Mouse (Mus musculus): ENCODE data around the gene Ap5b1.

Ap5b1 gene

DNA sequence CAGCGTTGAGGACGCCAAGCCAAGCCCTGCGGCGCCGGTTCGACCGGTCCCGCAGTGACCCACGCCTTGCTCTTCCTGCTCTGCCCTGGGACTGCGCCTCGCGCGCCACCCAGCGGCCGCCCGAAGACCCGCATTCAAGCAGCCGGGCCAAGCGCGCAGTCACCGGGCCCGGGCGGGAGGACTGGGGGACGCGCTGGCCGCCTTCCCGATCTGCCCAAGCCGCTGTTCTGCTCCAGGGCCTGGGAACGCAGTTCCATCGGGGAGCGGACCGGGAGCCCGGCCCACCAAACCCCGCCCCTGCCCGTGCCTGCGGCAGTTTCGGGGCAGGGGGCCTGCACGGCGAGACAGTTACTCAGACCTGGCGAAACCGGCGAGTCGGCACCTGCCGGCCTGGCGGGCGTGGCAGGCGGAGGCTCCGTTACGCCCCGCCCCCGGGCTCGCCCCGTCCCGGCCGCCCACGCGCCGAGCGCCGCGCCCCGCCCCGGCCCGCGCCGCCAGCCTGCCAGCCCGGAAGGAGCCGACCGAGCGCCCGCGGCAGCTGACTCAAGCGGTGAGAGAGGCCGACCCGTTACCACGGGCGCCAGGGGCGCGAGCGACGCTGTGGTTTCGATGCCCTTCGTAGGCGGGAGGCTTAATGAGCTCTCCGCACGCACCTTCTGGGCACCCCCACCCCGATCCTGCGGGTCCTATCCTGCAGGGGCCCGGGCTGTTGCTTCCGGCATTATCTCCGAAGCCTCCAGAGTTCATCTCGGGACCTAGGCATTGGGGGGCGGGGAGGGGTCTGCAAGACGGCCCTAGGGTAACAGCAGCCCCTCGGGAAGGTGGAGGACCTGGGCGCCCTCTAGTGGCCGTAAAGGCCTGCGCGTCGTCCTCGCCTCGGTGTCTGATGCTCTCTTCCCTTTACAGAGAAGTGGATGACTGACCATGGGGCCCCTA is at the start of gene Ap5b1:
TSS of gene Ap5b1 (plus strand) at position 492 of the 936 bp plus-strand sequence.
- DNase-seq (ENCODE audit: inconsistent ontology term), result peak; percentile 95

DNA sequence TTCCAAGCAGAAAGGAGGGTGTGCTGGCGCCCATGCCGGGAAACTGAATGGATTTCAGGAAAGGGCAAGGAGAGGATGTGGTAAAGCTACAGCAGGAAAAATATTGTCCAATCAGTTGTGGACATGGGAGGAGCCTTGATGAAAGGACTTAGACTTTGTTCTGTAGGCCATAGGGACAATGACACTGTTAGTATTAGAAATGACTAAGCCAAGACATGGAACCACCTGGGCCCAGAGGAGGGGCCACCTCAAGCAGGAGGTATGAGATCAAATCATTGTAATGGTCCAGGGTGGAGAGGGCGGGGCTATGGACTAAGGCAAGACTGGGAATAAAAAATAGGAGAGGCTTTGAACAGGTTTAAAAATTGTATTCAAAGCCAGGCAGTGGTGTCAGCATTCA is 49.1 kb upstream of the Ap5b1 start:
- DNase-seq (ENCODE audit: inconsistent ontology term), result no peak

DNA sequence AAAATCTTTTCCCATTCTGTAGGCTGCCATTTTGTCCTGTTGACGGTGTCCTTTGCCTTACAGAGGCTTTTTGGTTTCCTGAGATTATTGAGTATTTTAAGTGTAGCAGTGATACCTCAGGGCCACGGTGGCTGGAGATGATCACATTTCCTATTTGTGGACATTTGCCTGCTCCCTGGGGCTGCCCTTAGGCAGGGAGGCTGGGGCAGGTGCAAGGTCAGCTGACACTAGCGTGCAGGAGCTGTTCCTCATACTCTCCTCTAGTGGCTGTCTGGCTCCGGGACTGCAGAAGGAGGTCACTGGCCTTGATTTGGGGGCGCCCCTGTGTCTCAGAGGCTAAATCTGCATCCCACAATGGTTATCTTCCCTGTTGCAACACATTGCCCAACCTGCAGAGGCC is 42.6 kb upstream of the Ap5b1 start:
- no peak for DNase-seq (ENCODE audit: inconsistent ontology term)

DNA sequence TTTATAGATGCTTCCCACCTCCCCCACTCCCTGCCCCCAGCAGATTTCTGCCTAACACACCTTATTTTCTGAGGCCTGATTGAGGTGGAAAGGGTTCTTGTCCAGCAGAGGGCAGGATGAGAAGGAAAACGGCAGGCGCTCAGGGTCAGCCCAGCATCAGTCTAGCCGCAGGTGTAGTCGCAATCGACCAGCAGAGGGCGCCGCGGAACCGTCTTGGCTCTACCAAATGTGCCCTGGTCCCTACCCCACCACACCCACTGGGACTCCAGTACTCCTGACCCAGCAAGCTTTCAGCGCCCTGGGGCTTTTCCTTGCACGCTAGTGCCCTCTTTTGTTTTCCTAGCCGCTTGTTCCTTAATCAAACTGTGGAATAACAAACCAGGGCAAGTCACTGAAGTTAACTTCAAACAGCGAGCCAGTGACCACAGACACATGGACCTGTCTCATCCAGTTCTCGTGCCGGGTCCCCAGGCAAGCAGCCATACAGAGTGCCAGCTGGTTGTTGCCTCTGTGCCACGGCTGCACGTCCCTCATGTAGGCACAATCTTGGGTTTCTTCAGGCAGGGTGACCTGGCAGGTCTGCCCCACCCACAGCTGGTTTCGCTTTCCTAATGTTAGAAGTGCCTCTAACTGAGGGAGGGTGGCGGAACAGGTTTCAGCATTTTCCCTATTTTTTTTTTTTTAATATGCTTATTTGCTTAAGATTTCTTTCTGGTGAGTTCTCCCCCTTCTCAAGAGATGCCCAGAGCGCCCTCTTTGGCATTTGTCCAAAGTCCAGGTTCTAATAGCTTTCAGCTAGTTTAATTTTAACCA is 38.3 kb upstream of the Ap5b1 start:
- DNase-seq (ENCODE audit: inconsistent ontology term), result peak; percentile 94

DNA sequence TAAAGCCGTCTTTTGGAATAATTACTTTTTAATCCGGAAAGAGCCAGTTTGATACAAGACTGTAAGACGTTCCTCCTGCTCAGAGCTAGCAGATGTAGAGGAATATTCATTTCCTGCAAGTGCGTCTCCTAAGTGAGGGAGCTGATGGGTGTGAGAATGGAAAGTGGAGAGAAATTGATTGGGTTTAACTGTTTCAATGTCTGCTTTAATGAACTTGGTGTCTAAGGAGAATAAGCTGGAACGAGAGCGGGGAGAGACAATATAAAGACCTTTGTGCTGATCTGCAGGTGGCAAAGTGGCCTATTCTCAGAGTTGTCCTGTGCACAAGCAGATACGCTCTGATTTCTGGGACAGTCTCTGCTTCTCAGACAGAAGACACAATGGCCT is 37.7 kb upstream of the Ap5b1 start:
- DNase-seq (ENCODE audit: inconsistent ontology term), result no peak

DNA sequence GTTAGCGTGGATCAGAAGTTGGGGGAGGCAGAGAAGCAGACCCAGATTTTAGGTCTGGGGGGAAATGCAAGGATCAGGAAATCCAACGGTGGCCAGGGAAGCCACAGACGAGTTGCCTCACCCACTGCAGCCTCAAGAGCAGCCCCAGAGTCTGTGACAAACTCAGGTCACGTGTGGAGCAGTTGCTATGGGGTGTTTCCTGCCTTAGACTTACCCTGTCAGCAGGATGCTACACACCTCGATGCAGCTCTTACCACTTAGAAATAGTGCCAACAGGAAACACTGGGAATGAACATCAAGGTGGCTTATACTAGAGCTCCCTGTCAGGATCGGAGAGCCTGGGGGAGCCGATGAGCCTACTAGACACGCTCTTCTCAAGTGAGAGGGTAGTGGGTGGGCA is 35.3 kb upstream of the Ap5b1 start:
- DNase-seq (ENCODE audit: inconsistent ontology term), result no peak

DNA sequence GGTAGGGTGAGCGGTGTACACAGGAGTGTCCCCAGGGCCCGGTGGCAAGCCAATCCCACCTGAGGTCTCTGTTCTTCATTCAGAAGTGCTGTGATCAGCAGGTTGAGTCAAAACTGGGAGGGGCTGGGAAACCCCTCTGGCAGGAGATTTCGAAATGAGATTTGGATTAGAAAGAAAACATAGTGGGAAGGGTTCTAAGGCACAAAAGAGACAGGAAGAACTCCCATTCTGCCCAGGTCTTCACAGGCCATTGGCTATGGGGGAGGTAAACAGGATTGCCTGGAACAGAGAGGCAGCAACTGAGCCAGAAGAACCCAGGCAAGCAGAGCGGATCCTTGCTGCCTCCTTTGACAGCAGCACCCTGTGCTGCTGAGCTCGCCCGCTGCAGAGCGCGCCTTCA is 29.0 kb upstream of the Ap5b1 start:
- no peak for DNase-seq (ENCODE audit: inconsistent ontology term)

DNA sequence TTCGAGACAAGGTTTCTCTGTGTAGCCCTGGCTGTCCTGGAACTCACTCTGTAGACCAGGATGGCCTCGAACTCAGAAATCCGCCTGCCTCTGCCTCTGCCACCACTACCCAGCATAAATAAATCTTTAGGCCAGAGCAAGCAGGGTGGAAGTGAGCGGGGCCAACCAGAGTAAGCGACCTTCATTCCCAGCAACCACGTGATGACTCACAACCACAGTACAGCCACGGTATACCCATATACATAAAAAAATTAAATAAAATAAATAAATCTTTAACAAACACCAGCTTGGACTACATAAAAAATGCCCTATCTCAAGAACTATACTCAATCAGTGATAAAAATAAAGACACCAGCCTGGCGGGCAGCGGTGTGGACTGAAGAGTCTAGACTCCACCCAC is 24.5 kb upstream of the Ap5b1 start:
- no peak for DNase-seq (ENCODE audit: inconsistent ontology term)

DNA sequence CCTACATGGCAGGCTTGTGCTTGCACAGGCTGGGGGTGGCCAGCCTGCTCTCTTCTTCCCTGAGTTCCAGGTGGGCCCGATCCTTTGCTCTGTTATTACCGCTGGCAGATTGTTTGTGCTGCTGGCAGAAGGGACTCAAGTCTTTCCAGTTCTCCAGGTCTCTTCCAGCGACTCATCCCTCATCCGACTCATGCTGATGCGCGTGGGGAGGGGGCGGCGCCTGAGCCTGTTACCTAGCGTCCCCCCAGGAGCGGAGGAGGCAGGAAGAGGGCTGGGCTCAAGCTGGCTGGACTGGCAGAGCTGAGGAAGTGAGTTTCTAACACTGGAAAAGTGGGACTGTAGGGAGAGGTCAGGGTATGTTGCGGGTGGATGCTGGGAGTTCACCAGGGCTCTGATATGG is 23.8 kb upstream of the Ap5b1 start:
- DNase-seq (ENCODE audit: inconsistent ontology term), result no peak

DNA sequence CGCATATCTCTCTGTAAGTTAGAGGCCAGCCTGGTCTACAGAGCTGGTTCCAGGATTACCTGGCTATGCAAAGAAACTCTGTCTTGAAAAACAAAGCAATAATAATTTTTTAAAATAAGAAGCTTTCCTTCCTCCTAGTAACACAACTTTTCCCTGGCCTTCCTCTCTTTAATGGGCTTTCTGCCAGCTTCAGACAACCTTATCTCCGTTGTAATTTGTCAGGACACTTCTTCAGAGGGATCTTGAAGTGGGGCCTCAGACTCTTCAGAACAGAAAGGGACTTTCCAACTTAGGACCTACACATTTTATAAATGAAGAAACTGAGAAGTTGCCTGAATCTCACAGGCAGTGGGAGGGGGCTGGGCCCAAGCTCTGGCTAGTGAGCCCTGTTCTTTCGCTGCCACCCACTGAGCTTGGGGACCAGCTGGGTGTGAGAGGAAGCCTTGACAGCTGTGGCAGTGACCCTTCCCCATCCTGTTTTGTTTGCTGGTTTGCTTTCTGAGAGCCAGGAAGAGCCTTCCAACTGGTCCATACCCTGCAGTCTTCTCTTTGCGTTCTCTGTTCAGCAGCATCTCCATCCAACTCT is 20.3 kb upstream of the Ap5b1 start:
- DNase-seq (ENCODE audit: inconsistent ontology term), result no peak

DNA sequence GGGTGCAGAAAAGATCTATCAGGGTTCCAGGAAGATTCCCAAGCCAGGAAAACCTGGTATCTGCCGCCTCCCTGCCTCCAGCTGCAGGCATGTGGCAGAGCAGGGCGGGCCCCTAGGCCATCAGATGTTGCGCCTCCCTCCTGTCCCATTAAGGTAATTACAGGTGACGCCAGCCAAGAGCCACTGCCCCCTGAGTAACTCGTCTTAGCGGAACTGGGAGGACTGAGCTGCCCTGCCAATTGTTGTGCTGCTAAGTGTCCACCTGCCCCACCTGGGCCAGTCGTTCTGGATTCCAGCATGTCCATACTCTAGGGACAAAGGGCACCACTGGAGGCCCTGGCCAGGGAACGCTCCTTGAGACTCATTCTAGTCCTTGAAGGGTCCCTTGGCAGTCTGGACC is 14.0 kb upstream of the Ap5b1 start:
- no peak for DNase-seq (ENCODE audit: inconsistent ontology term)

DNA sequence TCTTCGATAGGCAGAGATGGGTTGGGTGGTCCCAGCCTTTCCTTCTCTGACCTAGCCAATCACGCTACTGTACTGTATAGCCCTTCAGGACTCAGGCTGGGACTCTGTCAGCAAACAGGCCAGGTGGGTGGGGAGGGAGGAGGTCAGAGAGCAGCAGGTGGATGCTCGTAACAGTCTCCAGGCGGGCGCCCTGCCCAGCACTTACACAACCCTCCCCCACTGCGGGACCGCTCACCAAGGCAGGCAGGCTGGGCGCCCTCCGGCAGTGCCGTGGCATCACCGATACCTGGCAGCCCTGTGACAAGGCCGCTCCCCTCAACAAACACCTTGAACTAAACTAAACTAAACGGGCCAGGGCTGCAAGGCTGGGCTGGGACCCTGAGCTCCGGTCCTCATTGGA is 13.6 kb upstream of the Ap5b1 start:
- DNase-seq (ENCODE audit: inconsistent ontology term), result no peak

DNA sequence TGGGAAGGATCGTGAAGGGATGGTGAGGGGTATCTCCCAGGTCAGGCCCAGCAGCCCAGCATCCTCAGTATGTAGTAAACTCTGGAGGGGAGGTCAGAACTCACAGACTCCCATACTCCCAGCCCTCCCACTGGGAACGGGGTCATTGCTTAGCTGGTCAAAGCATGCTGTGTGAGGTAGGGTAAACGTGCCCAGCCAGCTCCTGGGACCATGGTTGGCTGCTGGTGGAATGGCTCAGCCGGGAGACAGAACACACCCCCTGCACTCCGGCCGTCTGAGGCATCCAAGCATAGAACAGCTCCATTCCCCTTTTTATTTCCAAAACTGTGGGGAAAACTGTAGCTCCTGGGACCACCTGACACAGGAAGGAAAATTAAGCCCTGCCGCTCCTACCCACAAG is 9.7 kb upstream of the Ap5b1 start:
- DNase-seq (ENCODE audit: inconsistent ontology term), result no peak

DNA sequence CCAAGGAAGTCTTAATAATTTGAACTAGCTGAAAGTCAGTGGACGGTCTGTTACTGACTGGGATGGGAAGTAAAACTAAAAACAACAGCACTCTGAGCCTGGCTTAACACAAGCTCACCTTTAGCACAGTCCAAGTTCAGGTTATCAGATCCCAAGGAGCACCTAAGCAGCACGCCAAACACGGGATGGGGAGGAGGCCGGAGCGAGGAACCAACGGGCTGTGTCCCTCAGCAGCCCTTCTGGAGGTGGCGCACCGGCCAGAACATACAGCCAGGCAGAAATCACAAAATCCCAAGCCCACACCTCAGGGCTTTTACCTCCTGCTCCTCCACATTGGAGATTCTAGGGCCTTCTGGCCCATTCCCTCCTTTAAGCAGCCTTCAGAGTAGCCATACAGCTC is 9.1 kb upstream of the Ap5b1 start:
- DNase-seq (ENCODE audit: inconsistent ontology term), result no peak

DNA sequence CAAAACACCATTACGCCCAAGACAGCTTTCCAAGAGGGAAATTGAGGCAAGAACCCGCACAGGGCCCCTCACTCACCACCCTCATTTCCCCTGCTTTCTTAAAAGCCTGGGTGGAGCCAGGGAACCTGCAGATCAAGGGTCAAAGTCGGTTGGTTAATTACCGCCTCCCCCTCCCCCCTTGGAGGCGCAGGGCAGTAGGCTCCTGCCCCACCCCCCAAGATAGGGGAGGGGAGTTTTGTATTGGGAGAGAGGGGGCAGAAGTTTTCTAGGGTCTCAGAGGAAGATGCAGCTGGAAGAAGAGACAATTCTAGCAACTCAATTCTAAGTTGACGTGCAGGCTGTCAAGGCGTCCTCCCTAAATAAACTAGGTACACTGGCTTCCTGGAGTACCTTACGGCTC is 8.6 kb upstream of the Ap5b1 start:
- DNase-seq (ENCODE audit: inconsistent ontology term), result no peak

DNA sequence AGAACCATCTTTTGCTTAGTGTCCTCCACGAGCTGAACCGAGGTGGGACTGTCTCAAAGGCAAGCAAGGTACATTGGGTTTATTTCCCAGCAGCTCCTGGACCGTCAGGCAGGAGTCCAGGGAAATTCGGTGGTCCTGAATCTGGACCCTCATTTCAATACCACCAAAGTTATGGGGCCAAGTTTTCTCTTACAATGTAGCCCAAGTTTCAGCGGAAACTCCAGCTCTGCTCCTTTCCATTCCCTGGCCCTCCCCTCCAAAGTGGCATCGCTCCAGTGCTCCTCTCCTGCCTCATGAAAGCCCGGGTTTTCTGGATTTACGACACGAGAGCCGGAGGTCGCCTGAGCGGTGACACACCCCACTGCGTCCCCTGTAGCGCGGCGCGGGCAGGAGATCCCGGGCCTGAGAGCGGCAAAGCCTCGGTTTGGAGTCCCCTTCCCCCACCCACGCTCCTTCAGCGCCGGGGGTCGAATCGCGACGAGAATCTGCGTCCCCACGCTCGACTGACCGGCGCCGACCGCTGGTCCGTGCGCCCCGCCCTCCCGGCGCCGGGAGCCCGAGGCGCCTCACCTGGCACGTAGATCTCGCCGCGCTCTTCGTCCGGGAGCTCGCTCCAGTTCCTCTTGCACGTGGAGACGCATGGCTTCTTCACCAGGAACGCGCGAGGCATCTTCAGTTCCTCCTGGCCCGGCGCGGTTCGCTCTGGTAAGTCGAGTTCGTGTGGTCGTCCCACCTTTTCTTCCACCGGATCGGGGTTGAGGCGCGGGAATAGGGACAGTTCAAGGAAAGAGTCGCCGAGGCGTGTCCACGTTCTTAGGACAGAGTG is 8.0 kb upstream of the Ap5b1 start:
- DNase-seq (ENCODE audit: inconsistent ontology term), result peak; percentile 15

DNA sequence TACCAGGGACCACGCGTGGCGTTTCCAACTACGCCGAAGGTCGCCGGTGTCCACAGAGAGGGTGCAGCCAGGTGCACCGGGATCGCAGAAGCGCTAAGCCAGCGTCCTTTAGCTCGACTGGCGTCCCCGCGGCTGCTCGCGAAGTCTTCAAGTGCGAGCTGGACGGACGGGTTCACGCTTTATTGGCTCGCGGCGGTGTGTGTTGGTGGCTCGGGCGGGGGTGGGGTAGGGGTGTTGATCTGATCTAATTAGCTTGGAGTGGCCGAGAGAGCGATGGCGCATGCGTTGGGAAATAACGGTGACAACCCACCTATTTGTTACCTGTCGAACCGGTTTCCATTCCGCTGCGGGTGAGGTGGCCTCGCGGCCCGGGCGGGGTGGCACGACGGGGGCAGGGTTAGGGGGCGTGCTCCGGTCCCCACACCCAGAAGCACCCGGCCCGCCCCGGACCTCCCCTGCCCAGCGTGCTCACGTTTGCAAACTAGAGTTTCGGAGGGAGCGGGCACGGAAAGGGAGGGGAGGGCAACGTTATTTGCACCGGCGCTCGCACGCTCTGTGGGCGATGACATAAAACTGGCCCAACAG is 7.3 kb upstream of the Ap5b1 start, which contains the start of gene Ovol1:
TSS of gene Ovol1 (minus strand) at position 190 of the 585 bp plus-strand sequence.
- peak; percentile 25 for DNase-seq (ENCODE audit: inconsistent ontology term)

DNA sequence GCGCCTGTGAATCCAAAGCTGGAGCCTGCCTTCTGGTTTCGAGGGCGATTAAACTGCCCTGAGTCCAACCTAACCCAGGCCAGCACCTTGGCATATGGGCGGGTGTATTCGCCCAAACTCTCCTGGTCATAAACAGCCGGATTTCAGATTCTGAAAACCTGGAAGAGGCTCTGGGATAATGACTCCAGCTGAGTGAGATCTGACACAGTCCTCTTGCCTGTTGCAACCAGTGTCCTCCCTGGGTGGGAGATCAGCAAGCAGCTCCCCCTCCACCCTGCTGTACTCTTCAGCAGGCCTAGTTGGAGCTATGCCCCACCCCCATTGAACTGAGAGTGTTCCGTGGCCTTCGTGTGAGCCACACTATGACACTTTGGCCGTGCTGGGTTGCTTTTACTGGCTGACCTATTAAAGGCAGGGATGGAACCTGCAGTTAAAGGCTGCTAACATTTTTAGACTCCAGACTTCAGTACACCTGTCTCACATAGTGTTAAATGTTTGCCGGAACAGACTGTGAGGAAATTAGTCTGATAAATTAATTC is 6.5 kb upstream of the Ap5b1 start:
- no peak for DNase-seq (ENCODE audit: inconsistent ontology term)

DNA sequence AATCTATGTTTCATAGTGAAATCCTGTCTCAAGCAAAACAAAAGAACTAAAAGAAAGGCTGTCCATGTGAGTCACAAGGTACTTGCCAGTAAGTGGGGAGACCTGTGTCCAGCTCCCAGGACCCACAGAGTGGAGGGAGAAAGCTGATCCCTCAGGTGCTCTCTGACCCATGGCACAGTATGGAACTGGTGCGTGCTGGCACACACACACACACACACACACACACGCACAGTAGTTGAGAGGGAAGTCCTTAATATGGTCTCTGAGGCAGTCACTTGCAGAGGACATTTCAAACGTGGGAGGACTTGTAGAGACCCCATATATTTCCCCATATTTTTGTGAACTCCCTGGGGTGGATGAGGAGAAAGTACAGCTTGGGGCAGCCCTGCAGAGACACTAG is 5.9 kb upstream of the Ap5b1 start:
- DNase-seq (ENCODE audit: inconsistent ontology term), result no peak

DNA sequence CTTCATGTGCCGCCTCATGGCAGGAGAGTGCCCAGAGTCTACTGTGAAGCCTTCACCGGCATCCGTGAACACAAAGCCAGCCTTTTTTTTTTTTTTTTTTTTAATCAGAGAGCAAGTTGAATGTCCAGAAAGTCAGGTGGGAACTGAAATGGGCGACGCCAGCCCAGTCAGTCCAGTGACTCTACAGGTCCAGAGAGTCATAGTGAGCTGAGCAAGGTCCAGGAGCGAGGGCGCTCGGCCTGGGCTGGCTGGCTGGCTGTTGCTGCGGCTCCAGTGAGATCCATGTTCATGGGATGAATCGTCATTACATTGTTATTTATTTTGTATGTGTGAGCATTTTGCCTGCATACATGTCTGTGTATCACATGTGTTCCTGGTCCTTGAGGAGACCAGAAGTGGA is 5.0 kb upstream of the Ap5b1 start:
- DNase-seq (ENCODE audit: inconsistent ontology term), result no peak

DNA sequence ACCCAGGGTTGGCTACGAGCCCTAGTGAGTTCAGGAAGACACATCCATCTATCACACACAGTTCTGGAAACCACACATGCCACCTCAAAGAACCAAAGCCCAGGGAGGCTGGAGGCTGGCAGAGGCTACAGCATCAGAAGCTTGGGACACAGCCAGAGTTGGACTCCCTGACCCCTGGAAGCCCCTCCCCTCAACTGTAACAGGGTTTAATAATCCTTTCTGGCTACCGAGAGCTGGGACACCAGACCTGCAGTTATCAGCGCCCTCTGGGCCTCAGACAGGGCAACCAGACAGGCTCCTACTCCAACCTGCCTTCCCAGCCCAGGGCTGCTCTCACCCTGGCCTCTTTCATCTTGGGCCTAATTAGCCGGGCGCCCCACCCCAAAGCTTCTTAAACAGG is 1.5 kb upstream of the Ap5b1 start:
- DNase-seq (ENCODE audit: inconsistent ontology term), result no peak

Measured in Muller cell, postnatal 12 days (primary cell).